8 mouse cellular contexts compared by ENCODE assay signal in genomic region chr14:54409980-54410810, GRCm38 (mm10). TPM values are rescaled to one million over a fixed set of nuclear protein-coding genes. Genes with fewer than 3 reads are reported as not detected.
DNase-seq lines count a peak whose midpoint lies in the region; ATAC-seq and TF ChIP-seq lines count a peak whose summit lies in the region.

No protein-coding gene starts in this region.

- 50% methylated on average over 17 of the region's 17 CpGs for WGBS in spleen, adult 2 months
- 45% methylated on average over 17 of the region's 17 CpGs for WGBS in hindbrain, embryonic 10.5 days
- WGBS in midbrain, embryonic 15.5 days = 46% methylated on average over 17 of the region's 17 CpGs

- no peak overlapping the region for H3K4me2 ChIP-seq in midbrain, embryonic 15.5 days

- no peak for ATAC-seq in midbrain, embryonic 15.5 days (replicated peaks)
- ATAC-seq in frontal cortex, adult (ENCODE audit: low TSS enrichment) = no peak

- TF ChIP-seq CTCF in spleen, adult 2 months (IDR thresholded peaks at IDR 0.05; ENCODE audit: extremely low read depth, insufficient read depth, insufficient read length, insufficient replicate concordance) = no peak

- no peak for TF ChIP-seq POLR2A in spleen, adult 2 months (IDR thresholded peaks at IDR 0.05; ENCODE audit: low read depth, low read length)

- H3K9ac ChIP-seq in midbrain, embryonic 15.5 days = no peak overlapping the region

- no peaks in the 10 kb centered on the region for H3K27me3 ChIP-seq in spleen, adult 2 months (ENCODE audit: control insufficient read depth, insufficient read depth, low read length)
- H3K27me3 ChIP-seq in hindbrain, embryonic 10.5 days (ENCODE audit: insufficient read depth, poor library complexity, severe bottlenecking) = peaks cover 29% of the 10 kb centered on the region
- H3K27me3 ChIP-seq in midbrain, embryonic 15.5 days (replicated peaks) = peaks cover 4% of the 10 kb centered on the region; the same call in 1 of the 2 replicates

- peaks cover 14% of the 10 kb centered on the region; the same call in 1 of the 2 replicates for H3K4me1 ChIP-seq in spleen, adult 2 months (ENCODE audit: control insufficient read depth, insufficient read depth, insufficient read length)
- H3K4me1 ChIP-seq in hindbrain, embryonic 10.5 days (replicated peaks) = peaks cover 33% of the 10 kb centered on the region
- H3K4me1 ChIP-seq in midbrain, embryonic 15.5 days = peaks cover 17% of the 10 kb centered on the region; the same call in 1 of the 2 replicates

- H3K27ac ChIP-seq in spleen, adult 2 months (ENCODE audit: insufficient read depth, low read length) = peak overlapping the region; percentile 71
- peak overlapping the region; percentile 75 for H3K27ac ChIP-seq in hindbrain, embryonic 10.5 days
- H3K27ac ChIP-seq in midbrain, embryonic 15.5 days = 0 out of 2 replicates have a peak overlapping the region, but pooled peaks have one; percentile 19

- H3K4me3 ChIP-seq in spleen, adult 2 months (ENCODE audit: extremely low read depth, insufficient read depth, insufficient read length) = peak overlapping the region; percentile 25; the same call in 1 of the 2 replicates
- H3K4me3 ChIP-seq in hindbrain, embryonic 10.5 days = no peak overlapping the region
- no peak overlapping the region for H3K4me3 ChIP-seq in midbrain, embryonic 15.5 days

- no peak for DNase-seq in spleen, adult 2 months (ENCODE audit: low read depth in 1 of 2, low spot score in 2 of 2)
- no peak for DNase-seq in spleen, postnatal 36 days (ENCODE audit: low spot score in 2 of 2)
- no peak for DNase-seq in hindbrain, embryonic 10.5 days (ENCODE audit: low spot score)
- DNase-seq in liver = peak; percentile 39
- no peak for DNase-seq in left cerebral cortex, adult 18-20 months (ENCODE audit: low spot score in 2 of 2)
- no peak for DNase-seq in embryo, embryonic 10 days (ENCODE audit: low spot score)

- no peaks in the 10 kb centered on the region for H3K9me3 ChIP-seq in hindbrain, embryonic 10.5 days
- no peaks in the 10 kb centered on the region for H3K9me3 ChIP-seq in midbrain, embryonic 15.5 days

- H3K36me3 ChIP-seq in spleen, adult 2 months (ENCODE audit: control insufficient read depth, insufficient read depth, low read length) = no peaks in the 10 kb centered on the region
- no peaks in the 10 kb centered on the region for H3K36me3 ChIP-seq in hindbrain, embryonic 10.5 days
- no peaks in the 10 kb centered on the region for H3K36me3 ChIP-seq in midbrain, embryonic 15.5 days (replicated peaks)

RNA-seq across cellular contexts. Expression of gene Slc7a7, which starts 7.4 kb away (rescaled TPM):
- polyA plus RNA-seq in spleen, adult 2 months (2012; rRNA removed) = 24.6 and 31.2 TPM in 2 replicates
- 5.0 and 5.5 TPM in 2 replicates for polyA plus RNA-seq in hindbrain, embryonic 10.5 days (2016; fragmentation: Nextera tagmentation; extraction: Ambion mirVana)
- 4.7 and 4.9 TPM in 2 replicates for polyA plus RNA-seq in midbrain, embryonic 15.5 days (2015; fragmentation: Nextera tagmentation; extraction: Ambion mirVana)
- 1 to 10 TPM; 2.3 to 4.0 TPM for total RNA-seq in left cerebral cortex, adult 18-20 months (2021)

RNA-seq across cellular contexts. Expression of gene Mrpl52, which starts 16.5 kb away (rescaled TPM):
- polyA plus RNA-seq in spleen, adult 2 months (2012; rRNA removed) = 221 and 393 TPM in 2 replicates
- 198 and 224 TPM in 2 replicates for polyA plus RNA-seq in hindbrain, embryonic 10.5 days (2016; fragmentation: Nextera tagmentation; extraction: Ambion mirVana)
- 234 and 252 TPM in 2 replicates for polyA plus RNA-seq in midbrain, embryonic 15.5 days (2015; fragmentation: Nextera tagmentation; extraction: Ambion mirVana)
- total RNA-seq in left cerebral cortex, adult 18-20 months (2021) = 10 to 100 TPM; 89.2 to 93.8 TPM

RNA-seq across cellular contexts. Expression of gene Mmp14, which starts 21.2 kb away (rescaled TPM):
- polyA plus RNA-seq in spleen, adult 2 months (2012; rRNA removed) = 42.0 and 63.2 TPM in 2 replicates
- polyA plus RNA-seq in hindbrain, embryonic 10.5 days (2016; fragmentation: Nextera tagmentation; extraction: Ambion mirVana) = 75.1 and 76.1 TPM in 2 replicates
- 45.4 and 51.0 TPM in 2 replicates for polyA plus RNA-seq in midbrain, embryonic 15.5 days (2015; fragmentation: Nextera tagmentation; extraction: Ambion mirVana)
- 10 to 100 TPM; 12.0 to 12.6 TPM for total RNA-seq in left cerebral cortex, adult 18-20 months (2021)

RNA-seq across cellular contexts. Expression of gene Oxa1l, which starts 49.6 kb away (rescaled TPM):
- 92.7 and 117 TPM in 2 replicates for polyA plus RNA-seq in spleen, adult 2 months (2012; rRNA removed)
- 47.1 and 48.4 TPM in 2 replicates for polyA plus RNA-seq in hindbrain, embryonic 10.5 days (2016; fragmentation: Nextera tagmentation; extraction: Ambion mirVana)
- polyA plus RNA-seq in midbrain, embryonic 15.5 days (2015; fragmentation: Nextera tagmentation; extraction: Ambion mirVana) = 52.8 and 54.8 TPM in 2 replicates
- 10 to 100 TPM; 49.2 to 55.1 TPM for total RNA-seq in left cerebral cortex, adult 18-20 months (2021)

RNA-seq across cellular contexts. Expression of gene Lrp10, which starts 53.7 kb away (rescaled TPM):
- 154 and 206 TPM in 2 replicates for polyA plus RNA-seq in spleen, adult 2 months (2012; rRNA removed)
- 30.9 and 32.4 TPM in 2 replicates for polyA plus RNA-seq in hindbrain, embryonic 10.5 days (2016; fragmentation: Nextera tagmentation; extraction: Ambion mirVana)
- polyA plus RNA-seq in midbrain, embryonic 15.5 days (2015; fragmentation: Nextera tagmentation; extraction: Ambion mirVana) = 28.9 and 31.4 TPM in 2 replicates
- 10 to 100 TPM; 21.1 to 22.2 TPM for total RNA-seq in left cerebral cortex, adult 18-20 months (2021)

Comparison
In these comparisons a context has a peak if more than half of its experiments do, and no peak if none do; other contexts are left out.
1. H3K27ac ChIP-seq: peak in every context shown above with its lines; median percentile 75 in hindbrain, embryonic 10.5 days; 71 in spleen, adult 2 months; 19 in midbrain, embryonic 15.5 days.